Mouse (Mus musculus) olfactory bulb, adult 2 months (tissue): ENCODE measurements at regions not wholly inside any gene's neighbourhood (a gene's known extent, or its start where the extent isn't known, plus 50 kb on each side); places are given as distances from the start of the nearest gene placed in this dataset.

ENCODE experiments used
- CTCF ChIP-seq: fragments of 200-500 bp; IDR thresholded peaks from 2 replicates; pipeline ENCODE4 v1.5.1; 2012; ENCODE audit warnings: low read depth, mild to moderate bottlenecking, low read length, moderate library complexity; ENCODE audit not compliant: insufficient read depth
- POLR2A ChIP-seq: fragments of 200-500 bp; IDR thresholded peaks from 2 replicates; pipeline ENCODE4 v1.6.1; 2012; ENCODE audit warnings: mild to moderate bottlenecking, low read depth, low read length, moderate library complexity; ENCODE audit not compliant: insufficient read depth

GRCm38 (mm10) chr1:7414444-7414843 lies 2606.8 kb downstream of the Gm37988 start:
- TF ChIP-seq POLR2A (no peak), CTCF (no peak)
